In the genomic region with DNA sequence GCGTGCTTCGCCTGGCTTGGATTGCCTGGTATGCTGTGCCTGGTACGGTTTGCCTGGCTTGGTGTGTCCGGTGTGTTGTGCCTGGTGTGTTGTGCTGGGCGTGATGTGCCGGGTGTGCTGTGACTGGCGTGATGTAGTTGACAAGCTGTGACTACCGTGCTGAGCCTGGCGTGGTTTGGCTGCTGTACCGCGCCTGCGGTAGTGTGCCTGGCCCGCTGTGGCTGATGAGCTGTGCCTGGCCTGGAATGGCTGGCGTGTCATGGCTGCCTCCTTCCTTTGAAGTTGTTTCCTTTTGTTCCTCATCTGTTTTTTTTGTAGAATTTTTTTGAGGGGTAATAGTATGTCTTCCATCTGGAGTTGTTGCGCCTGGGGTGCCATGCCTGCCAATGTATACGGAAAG, we compare ENCODE assay signal across 9 mouse cellular contexts. TPM values are rescaled to one million over a fixed set of nuclear protein-coding genes. Genes with fewer than 3 reads are reported as not detected.
DNase-seq lines count a peak whose midpoint lies in the region; ATAC-seq and TF ChIP-seq lines count a peak whose summit lies in the region.
"Had no signal": no experiment of that assay in that cellular context is flagged by ENCODE, and none has a peak within 500 bp of the region (broad histone marks: within the 10 kb centered on the region; RNA-seq: fewer than 3 reads in every experiment).

No protein-coding gene starts in this region.

- H3ac ChIP-seq in myocyte (ENCODE audit: control insufficient read depth, insufficient read length) = peak overlapping the region; percentile 6

- no peaks in the 10 kb centered on the region for H3K27me3 ChIP-seq in lung, embryonic 15.5 days
- no peaks in the 10 kb centered on the region for H3K27me3 ChIP-seq in embryonic facial prominence, embryonic 13.5 days
- H3K27me3 ChIP-seq in hindbrain, embryonic 15.5 days = no peaks in the 10 kb centered on the region
- H3K27me3 ChIP-seq in myocyte (ENCODE audit: control insufficient read depth, insufficient read depth, insufficient read length) = peaks cover 9% of the 10 kb centered on the region

- no peaks in the 10 kb centered on the region for H3K9me3 ChIP-seq in lung, embryonic 15.5 days
- H3K9me3 ChIP-seq in embryonic facial prominence, embryonic 13.5 days = no peaks in the 10 kb centered on the region
- no peaks in the 10 kb centered on the region for H3K9me3 ChIP-seq in hindbrain, embryonic 15.5 days

- peaks cover 25% of the 10 kb centered on the region for H3K4me1 ChIP-seq in lung, embryonic 15.5 days
- H3K4me1 ChIP-seq in embryonic facial prominence, embryonic 13.5 days = peaks cover 17% of the 10 kb centered on the region
- peaks cover 8% of the 10 kb centered on the region for H3K4me1 ChIP-seq in hindbrain, embryonic 15.5 days (replicated peaks)

- H3K79me2 ChIP-seq in myocyte (ENCODE audit: control insufficient read depth, insufficient read depth) = no peaks in the 10 kb centered on the region

- H3K4me3 ChIP-seq in lung, embryonic 15.5 days = no peak overlapping the region
- H3K4me3 ChIP-seq in embryonic facial prominence, embryonic 13.5 days = no peak overlapping the region; the same call in 1 of the 2 replicates
- H3K4me3 ChIP-seq in hindbrain, embryonic 15.5 days = no peak overlapping the region
- H3K4me3 ChIP-seq in myocyte = no peak overlapping the region

- no peak overlapping the region for H3K9ac ChIP-seq in lung, embryonic 15.5 days
- H3K9ac ChIP-seq in embryonic facial prominence, embryonic 13.5 days = 0 out of 2 replicates have a peak overlapping the region, but pooled peaks have one; percentile 21
- H3K9ac ChIP-seq in hindbrain, embryonic 15.5 days = no peak overlapping the region

- no peak for DNase-seq in lung, adult 18-20 months
- no peak for DNase-seq in left cerebral cortex, adult 11 months (ENCODE audit: low spot score)
- no peak for DNase-seq in thymus, postnatal 0 days (ENCODE audit: low spot score)
- DNase-seq in frontal cortex, adult 2 months (ENCODE audit: extremely low spot score in 1 of 2, low spot score in 1 of 2) = no peak

- no peak overlapping the region; the same call in 1 of the 2 replicates for H3K4me2 ChIP-seq in lung, embryonic 15.5 days
- peak overlapping the region; percentile 48; the same call in 1 of the 2 replicates for H3K4me2 ChIP-seq in embryonic facial prominence, embryonic 13.5 days
- peak overlapping the region; percentile 40; the same call in 1 of the 2 replicates for H3K4me2 ChIP-seq in hindbrain, embryonic 15.5 days
- no peak overlapping the region for H3K4me2 ChIP-seq in myocyte (ENCODE audit: low read depth)

- H3K36me3 ChIP-seq in lung, embryonic 15.5 days = no peaks in the 10 kb centered on the region
- no peaks in the 10 kb centered on the region for H3K36me3 ChIP-seq in embryonic facial prominence, embryonic 13.5 days
- H3K36me3 ChIP-seq in hindbrain, embryonic 15.5 days = no peaks in the 10 kb centered on the region
- no peaks in the 10 kb centered on the region for H3K36me3 ChIP-seq in myocyte (ENCODE audit: control insufficient read depth, insufficient read depth)

- peak overlapping the region; percentile 86 for H3K27ac ChIP-seq in lung, embryonic 15.5 days
- peak overlapping the region; percentile 74 for H3K27ac ChIP-seq in embryonic facial prominence, embryonic 13.5 days
- no peak overlapping the region for H3K27ac ChIP-seq in hindbrain, embryonic 15.5 days (replicated peaks)

- peak; percentile 12; the same call in 1 of the 2 replicates for ATAC-seq in lung, embryonic 15.5 days (ENCODE audit: borderline replicate concordance, extremely low read depth, low FRiP score, low TSS enrichment)
- no peak for ATAC-seq in embryonic facial prominence, embryonic 13.5 days (ENCODE audit: insufficient number of reproducible peaks, insufficient read depth, low FRiP score, low TSS enrichment, low read depth)
- 0 out of 2 replicates have a peak, but pooled peaks have one; percentile 23 for ATAC-seq in hindbrain, embryonic 15.5 days (ENCODE audit: low FRiP score, low read depth)
- ATAC-seq: inflammation-experienced regulatory T-cells, adult 6 months had no signal

- TF ChIP-seq POLR2A in myocyte (IDR thresholded peaks at IDR 0.05; ENCODE audit: insufficient read length, low read depth) = no peak

- WGBS in lung, embryonic 15.5 days = 35% methylated on average over 13 of the region's 16 CpGs
- WGBS in embryonic facial prominence, embryonic 13.5 days = 40% methylated on average over 16 of the region's 16 CpGs
- WGBS in hindbrain, embryonic 15.5 days = 56% methylated on average over 16 of the region's 16 CpGs

TF ChIP-seq in myocyte, 11 proteins besides CTCF, POLR2A, EP300 and RAD21:
- TF ChIP-seq MYOD1 (IDR thresholded peaks at IDR 0.05; ENCODE audit: control insufficient read depth in 1 of 3, insufficient read length in 2 of 3, low read depth in 2 of 3) = no peak
- no peak for TF ChIP-seq POLR2AphosphoS2 (IDR thresholded peaks at IDR 0.05; ENCODE audit: insufficient read length, low read depth)
- no peak for TF ChIP-seq USF1 (IDR thresholded peaks at IDR 0.05; ENCODE audit: low read depth)

RNA-seq across cellular contexts. Expression of a gene that starts 8.2 kb away (rescaled TPM):
- polyA plus RNA-seq in lung, embryonic 15.5 days (2015; fragmentation: Nextera tagmentation; extraction: Ambion mirVana) = 66.7 and 66.9 TPM in 2 replicates
- polyA plus RNA-seq in embryonic facial prominence, embryonic 13.5 days (2015; fragmentation: Nextera tagmentation; extraction: Ambion mirVana) = 57.4 and 59.4 TPM in 2 replicates
- 68.1 and 68.3 TPM in 2 replicates for polyA plus RNA-seq in hindbrain, embryonic 15.5 days (2015; fragmentation: Nextera tagmentation; extraction: Ambion mirVana)
- polyA plus RNA-seq in myocyte (2012; fragmentation: generic; extraction: Trizol) = 33.0 TPM
- 51.0 and 52.2 TPM in 2 replicates for polyA plus RNA-seq in thymus, postnatal 0 days (2015; fragmentation: Nextera tagmentation; extraction: Ambion mirVana)
- polyA plus RNA-seq in frontal cortex, adult 2 months (2012; rRNA removed) = 68.4 and 80.5 TPM in 2 replicates

RNA-seq across cellular contexts. Expression of a gene that starts 14.7 kb away (rescaled TPM):
- polyA plus RNA-seq in lung, embryonic 15.5 days (2015; fragmentation: Nextera tagmentation; extraction: Ambion mirVana) = 241 and 259 TPM in 2 replicates
- polyA plus RNA-seq in embryonic facial prominence, embryonic 13.5 days (2015; fragmentation: Nextera tagmentation; extraction: Ambion mirVana) = 14.8 and 26.4 TPM in 2 replicates
- polyA plus RNA-seq in hindbrain, embryonic 15.5 days (2015; fragmentation: Nextera tagmentation; extraction: Ambion mirVana) = 2.2 and 2.8 TPM in 2 replicates
- not detected for polyA plus RNA-seq in myocyte (2012; fragmentation: generic; extraction: Trizol)
- polyA plus RNA-seq in thymus, postnatal 0 days (2015; fragmentation: Nextera tagmentation; extraction: Ambion mirVana) = 6.4 and 6.8 TPM in 2 replicates
- 0.34 and 1.1 TPM in 2 replicates for polyA plus RNA-seq in frontal cortex, adult 2 months (2012; rRNA removed)
- polyA plus RNA-seq: inflammation-experienced regulatory T-cells, adult 6 months had no signal

RNA-seq across cellular contexts. Expression of a gene that starts 22.5 kb away (rescaled TPM):
- 11.9 and 13.2 TPM in 2 replicates for polyA plus RNA-seq in lung, embryonic 15.5 days (2015; fragmentation: Nextera tagmentation; extraction: Ambion mirVana)
- 12.9 and 21.7 TPM in 2 replicates for polyA plus RNA-seq in embryonic facial prominence, embryonic 13.5 days (2015; fragmentation: Nextera tagmentation; extraction: Ambion mirVana)
- 127 and 145 TPM in 2 replicates for polyA plus RNA-seq in hindbrain, embryonic 15.5 days (2015; fragmentation: Nextera tagmentation; extraction: Ambion mirVana)
- 4.4 TPM for polyA plus RNA-seq in myocyte (2012; fragmentation: generic; extraction: Trizol)
- polyA plus RNA-seq in thymus, postnatal 0 days (2015; fragmentation: Nextera tagmentation; extraction: Ambion mirVana) = 3.2 and 3.3 TPM in 2 replicates
- 345 and 362 TPM in 2 replicates for polyA plus RNA-seq in frontal cortex, adult 2 months (2012; rRNA removed)

RNA-seq across cellular contexts. Expression of a gene that starts 54.0 kb away (rescaled TPM):
- 31.7 and 34.3 TPM in 2 replicates for polyA plus RNA-seq in lung, embryonic 15.5 days (2015; fragmentation: Nextera tagmentation; extraction: Ambion mirVana)
- 21.0 and 22.9 TPM in 2 replicates for polyA plus RNA-seq in embryonic facial prominence, embryonic 13.5 days (2015; fragmentation: Nextera tagmentation; extraction: Ambion mirVana)
- 0.10 TPM in 1 of 2 replicates, not detected in the other for polyA plus RNA-seq in hindbrain, embryonic 15.5 days (2015; fragmentation: Nextera tagmentation; extraction: Ambion mirVana)
- not detected for polyA plus RNA-seq in myocyte (2012; fragmentation: generic; extraction: Trizol)
- polyA plus RNA-seq in thymus, postnatal 0 days (2015; fragmentation: Nextera tagmentation; extraction: Ambion mirVana) = 32.6 and 35.4 TPM in 2 replicates
- 0.08 and 0.32 TPM in 2 replicates for polyA plus RNA-seq in frontal cortex, adult 2 months (2012; rRNA removed)
- polyA plus RNA-seq: inflammation-experienced regulatory T-cells, adult 6 months had no signal

Comparison
In these comparisons a context has a peak if more than half of its experiments do, and no peak if none do; other contexts are left out.
1. H3K4me2 ChIP-seq: peak in embryonic facial prominence, embryonic 13.5 days (single experiment) and hindbrain, embryonic 15.5 days (single experiment); none in lung, embryonic 15.5 days (single experiment) and myocyte (single experiment).